Mouse (Mus musculus) liver, adult (tissue): ENCODE measurements around the gene Hoxd10.

Experiments
- GATA4 ChIP-seq: IDR thresholded peaks from 2 replicates; pipeline ENCODE4 v1.6.1; 2014; ENCODE audit warnings: mild to moderate bottlenecking, low read length; ENCODE audit not compliant: insufficient replicate concordance

The Hoxd10 gene

DNA sequence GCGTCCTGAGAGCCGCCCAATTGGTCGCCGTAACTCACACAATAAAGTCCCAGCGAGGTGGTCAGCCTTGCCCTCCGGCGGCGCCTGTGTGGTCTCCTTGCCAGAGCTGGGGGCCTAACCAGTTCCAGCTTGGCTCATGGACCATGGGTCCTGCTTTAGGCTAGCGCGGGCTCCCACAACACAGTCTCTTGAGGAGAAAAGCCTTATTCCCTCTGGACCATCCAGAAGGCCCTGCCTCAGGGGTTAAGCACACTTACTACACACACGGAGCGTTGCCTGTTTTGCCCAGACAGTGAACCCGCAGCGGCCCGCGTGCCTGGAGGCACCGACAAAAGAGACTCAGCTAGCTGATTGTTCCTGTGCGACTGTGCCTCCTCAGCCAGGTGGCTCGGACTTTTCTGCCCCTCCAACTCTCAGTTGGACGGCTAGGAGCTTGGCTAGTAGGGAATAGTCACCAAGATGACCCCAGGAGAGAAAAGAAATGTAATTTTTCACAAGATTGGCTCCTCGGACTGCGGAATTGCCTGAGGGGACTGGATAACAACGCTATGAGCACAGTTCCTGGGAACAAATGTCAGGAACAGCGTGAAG lies 17.8 kb upstream of the Hoxd10 start:
- TF ChIP-seq GATA4, result no peak

GRCm38 (mm10) chr2:74674881-74675665 lies 16.7 kb upstream of the Hoxd10 start, which contains the start of gene Hoxd12:
Gene Hoxd12, plus strand, starts transcription at chr2:74675013.
- TF ChIP-seq GATA4, result no peak

- TF ChIP-seq GATA4, result no peak
Measured at GRCm38 (mm10) chr2:74675666-74676282, 15.9 kb upstream of the Hoxd10 start.

DNA sequence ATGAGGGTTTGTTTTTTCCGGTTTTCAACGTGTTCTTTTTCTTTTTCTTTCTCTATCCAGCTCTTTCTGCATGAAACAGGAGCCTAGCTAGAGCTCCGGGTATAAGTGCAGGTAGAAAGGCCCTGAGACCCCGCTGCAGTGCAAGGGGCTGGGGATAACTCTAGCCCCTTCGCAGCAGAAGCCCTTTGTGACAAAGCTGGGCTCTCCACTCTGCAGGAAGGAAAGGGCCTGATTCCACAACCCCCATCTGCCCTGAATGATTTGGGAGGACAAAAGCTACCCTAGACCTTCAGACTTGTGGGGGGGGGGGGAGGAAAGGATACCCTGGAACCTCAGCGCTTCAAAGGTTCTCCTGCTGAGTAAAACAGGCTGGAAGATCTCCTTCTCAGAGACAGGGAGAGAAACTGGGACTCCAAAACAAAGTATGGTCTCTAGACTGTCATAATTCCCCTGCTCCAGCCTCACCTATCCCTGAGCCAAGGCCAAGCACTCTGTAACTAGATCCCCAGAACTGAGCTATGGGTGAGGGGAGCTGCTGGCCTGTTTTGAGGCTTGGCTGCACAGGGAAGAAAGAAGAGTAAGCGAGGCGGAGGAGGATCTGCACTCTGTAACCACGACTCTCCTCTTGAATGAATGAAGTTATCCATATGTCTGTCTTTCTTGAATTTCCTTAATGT lies 15.2 kb upstream of the Hoxd10 start:
- no peak for TF ChIP-seq GATA4

DNA sequence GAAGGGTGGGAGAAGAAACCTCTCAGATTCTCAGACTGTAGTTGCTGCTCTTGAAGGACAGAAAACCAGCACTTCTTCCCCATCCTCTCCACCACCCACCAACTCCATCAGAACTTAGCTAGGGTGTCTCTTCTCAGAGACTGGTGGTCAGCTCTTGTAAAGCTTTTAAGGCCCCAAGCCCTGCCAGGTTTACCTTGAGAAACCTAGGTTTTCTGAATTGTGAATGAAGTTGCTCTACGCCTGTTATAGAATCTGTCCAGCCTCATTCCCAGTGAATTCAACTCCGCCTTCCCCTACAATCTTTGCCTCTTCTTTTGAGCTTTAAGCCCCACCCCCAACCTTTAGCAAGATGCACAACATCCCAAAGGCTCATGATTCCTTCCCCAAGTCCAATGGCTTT lies 14.6 kb upstream of the Hoxd10 start:
- TF ChIP-seq GATA4, result no peak

DNA sequence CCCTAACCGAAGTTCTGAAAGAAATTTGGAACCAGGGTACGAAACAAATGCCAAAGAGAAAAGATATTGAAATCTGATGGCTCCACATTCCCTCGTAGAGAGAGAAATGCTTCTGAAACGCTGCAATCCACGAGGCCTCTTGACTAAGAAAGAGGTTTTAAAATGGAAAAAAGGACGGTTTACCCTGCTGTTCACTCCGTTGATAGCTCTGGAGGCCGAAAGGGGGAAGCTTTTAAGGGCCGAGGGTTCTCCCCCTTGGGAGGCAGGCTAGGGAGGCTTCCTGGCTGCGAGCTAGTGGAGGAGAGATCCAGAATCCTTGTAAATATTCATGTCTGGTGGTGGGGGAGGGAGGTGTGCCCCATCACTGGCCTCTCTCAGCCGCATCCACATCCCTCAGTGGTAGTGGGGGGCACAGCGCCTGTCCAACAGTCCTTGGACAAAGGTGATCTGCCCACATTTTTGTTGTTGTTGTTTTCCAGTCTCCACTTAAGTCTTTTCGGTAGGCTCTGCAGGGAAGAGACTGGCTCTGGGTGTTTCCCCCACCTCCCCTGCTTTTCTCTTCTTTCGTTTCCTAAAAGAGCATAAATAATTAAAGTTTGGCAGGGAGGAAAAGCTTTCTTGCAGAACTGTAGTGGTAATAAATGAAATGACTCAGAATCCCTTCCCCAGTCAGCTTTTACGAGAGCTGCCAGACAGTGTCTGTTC lies 12.7 kb upstream of the Hoxd10 start, which contains the start of gene Hoxd11:
Hoxd11 (plus strand) TSS at position 667 of the 705 bp plus-strand sequence.
- TF ChIP-seq GATA4, result no peak

DNA sequence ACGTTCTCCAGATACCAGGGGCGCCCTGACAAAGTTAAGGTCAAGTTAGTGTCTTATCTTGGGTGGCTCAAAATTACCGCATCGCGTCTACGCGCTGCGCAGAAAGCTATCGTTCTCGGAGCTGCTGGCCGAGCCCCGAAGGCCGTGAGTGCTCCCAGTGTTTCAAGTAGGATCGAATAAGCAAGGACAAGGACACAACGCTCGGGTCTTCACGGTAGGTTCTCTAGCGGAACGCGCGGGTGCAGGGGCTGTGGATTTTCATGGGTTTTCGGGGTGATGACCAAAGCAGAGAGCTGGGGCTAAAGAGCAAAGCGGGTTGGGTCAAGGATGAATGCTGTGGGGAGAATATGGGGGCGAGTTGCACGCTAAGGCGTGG lies 12.1 kb upstream of the Hoxd10 start:
- no peak for TF ChIP-seq GATA4

- no peak for TF ChIP-seq GATA4
Measured at GRCm38 (mm10) chr2:74679980-74680379, 11.7 kb upstream of the Hoxd10 start.

GRCm38 (mm10) chr2:74680561-74681398 lies 10.9 kb upstream of the Hoxd10 start:
- no peak for TF ChIP-seq GATA4

GRCm38 (mm10) chr2:74681594-74682531 lies 9.9 kb upstream of the Hoxd10 start:
- TF ChIP-seq GATA4, result no peak

DNA sequence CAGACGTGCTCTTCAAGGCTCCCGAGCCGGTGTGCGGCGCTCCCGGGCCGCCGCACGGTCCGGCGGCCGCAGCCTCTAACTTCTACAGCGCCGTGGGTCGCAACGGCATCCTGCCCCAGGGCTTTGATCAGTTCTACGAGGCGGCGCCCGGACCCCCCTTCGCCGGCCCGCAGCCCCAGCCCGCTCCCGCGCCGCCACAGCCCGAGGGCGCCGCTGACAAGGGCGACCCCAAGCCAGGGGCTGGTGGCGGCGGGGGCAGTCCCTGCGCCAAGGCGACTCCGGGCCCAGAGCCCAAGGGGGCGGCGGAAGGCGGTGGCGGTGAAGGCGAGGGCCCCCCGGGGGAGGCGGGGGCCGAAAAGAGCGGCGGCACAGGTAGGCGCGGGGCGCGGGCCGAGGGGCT lies 8.9 kb upstream of the Hoxd10 start:
- no peak for TF ChIP-seq GATA4

GRCm38 (mm10) chr2:74683471-74683951 lies 8.2 kb upstream of the Hoxd10 start:
- no peak for TF ChIP-seq GATA4

GRCm38 (mm10) chr2:74684106-74684505 lies 7.6 kb upstream of the Hoxd10 start:
- TF ChIP-seq GATA4, result no peak
